Mouse (Mus musculus) common myeloid progenitor, adult 5-6 weeks (primary cell): ENCODE data around the gene Paqr6. TPM values are rescaled to one million over a fixed set of nuclear protein-coding genes. Genes with fewer than 3 reads are reported as not detected.

ENCODE experiments used
- ATAC-seq: replicated peaks from 2 replicates; pipeline ENCODE4 v1.8.0; 2016; ENCODE audit warnings: low read depth, mild to moderate bottlenecking, moderate TSS enrichment, inconsistent platforms; ENCODE audit not compliant: poor library complexity, severe bottlenecking
- total RNA-seq: library from RNA; stranded (forward); fragments of 200-1000, 187-1606 nt; gene quantifications from 2 replicates; pipeline ENCODE4 v1.2.3, GENCODE M21; 2017

Gene Paqr6
- total RNA-seq, 1 experiment from 2014 or later, result not detected

GRCm38 (mm10) chr3:88408953-88409352 lies 44.6 kb downstream of the Paqr6 start:
- no peak for ATAC-seq

- ATAC-seq, result peak; percentile 93
Measured at GRCm38 (mm10) chr3:88409741-88410644, 45.6 kb downstream of the Paqr6 start, which contains the start of gene Pmf1. Gene Pmf1, minus strand, starts transcription at chr3:88410331.

DNA sequence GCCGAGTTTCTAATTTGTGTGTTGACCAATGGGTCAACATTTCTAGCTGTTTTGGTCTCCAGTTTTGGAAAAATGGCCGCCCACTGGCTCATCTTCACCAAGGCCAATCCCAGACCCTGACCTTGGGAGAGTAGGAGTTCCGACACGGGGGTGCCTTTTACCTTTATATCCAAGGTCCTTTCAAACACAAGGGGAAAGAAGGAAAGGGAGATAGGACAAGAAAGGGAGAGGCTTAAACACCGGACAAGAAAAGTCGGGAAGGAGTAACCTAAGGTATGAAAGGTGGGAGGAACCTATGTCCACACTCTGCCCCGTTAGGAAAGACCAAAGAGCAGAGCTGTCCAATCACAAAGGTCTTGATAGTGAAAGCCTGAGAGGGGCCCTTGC lies 46.3 kb downstream of the Paqr6 start:
- ATAC-seq, result no peak

GRCm38 (mm10) chr3:88411681-88412080 lies 47.3 kb downstream of the Paqr6 start:
- no peak for ATAC-seq

- ATAC-seq, result no peak
Measured at GRCm38 (mm10) chr3:88412636-88413035, 48.3 kb downstream of the Paqr6 start.

DNA sequence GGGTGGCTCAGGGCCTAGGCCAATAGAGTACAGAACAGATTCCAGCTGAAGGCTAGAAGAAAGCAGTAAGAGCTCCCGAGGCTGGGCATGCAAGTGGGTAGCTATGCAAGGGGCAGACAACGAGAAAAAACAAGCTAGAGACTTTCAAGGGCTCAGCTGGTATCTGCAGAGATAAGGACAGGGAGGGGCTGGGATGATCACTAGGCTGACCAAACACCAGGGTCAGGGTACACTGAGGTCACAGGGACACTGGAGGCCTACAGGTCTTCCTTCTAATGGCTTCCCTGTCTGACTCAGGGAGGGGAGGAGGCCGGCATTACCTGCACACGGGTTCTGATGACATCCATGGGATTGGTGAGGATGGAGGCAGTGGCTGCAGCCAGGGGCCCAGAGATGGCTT lies 51.3 kb downstream of the Paqr6 start:
- ATAC-seq, result no peak

DNA sequence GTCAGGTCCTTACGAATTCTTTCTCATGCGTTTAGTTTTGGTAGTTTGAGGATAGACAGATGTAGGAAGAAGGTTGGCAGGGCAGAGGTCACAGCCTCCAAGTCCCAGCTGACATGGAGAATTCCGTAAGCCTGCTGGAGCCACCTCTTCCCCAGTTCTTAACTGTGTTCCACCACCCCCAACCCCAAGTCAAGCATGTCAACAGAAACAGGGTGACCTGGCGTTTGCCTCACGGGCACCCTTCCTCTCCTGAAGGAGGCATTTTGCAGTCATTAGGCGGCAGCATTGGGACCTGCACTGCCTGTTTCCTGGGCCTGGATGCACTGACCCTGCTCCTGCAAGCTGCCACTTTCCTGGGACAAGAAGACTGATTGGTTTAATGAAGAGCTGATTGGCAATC lies 53.6 kb downstream of the Paqr6 start:
- ATAC-seq, result no peak

Other genes starting within 250 kb of the Paqr6 start
- gene Mef2d, start 222.2 kb upstream of the Paqr6 start, total RNA-seq, result 32.2 and 46.4 TPM in 2 replicates
- not detected in 2 replicates for gene Rhbg, start 109.9 kb upstream of the Paqr6 start, total RNA-seq
- not detected in 2 replicates for gene Gm38392, start 77.4 kb upstream of the Paqr6 start, total RNA-seq
- 2.6 and 2.8 TPM in 2 replicates for gene Tsacc, start 67.6 kb upstream of the Paqr6 start, total RNA-seq
- 331 and 375 TPM in 2 replicates for gene Cct3, start 67.5 kb upstream of the Paqr6 start, total RNA-seq
- 8.6 and 19.4 TPM in 2 replicates for gene Glmp, start 39.6 kb upstream of the Paqr6 start, total RNA-seq
- 6.7 TPM in 1 of 2 replicates, not detected in the other for gene Tmem79, start 28.4 kb upstream of the Paqr6 start, total RNA-seq
- gene Smg5, start 28.3 kb upstream of the Paqr6 start, total RNA-seq, result 48.9 and 61.2 TPM in 2 replicates
- not detected in 2 replicates for gene Bglap3, start 8.2 kb downstream of the Paqr6 start, total RNA-seq
- not detected in 2 replicates for gene Bglap2, start 14.1 kb downstream of the Paqr6 start, total RNA-seq
- not detected in 2 replicates for gene Bglap, start 19.9 kb downstream of the Paqr6 start, total RNA-seq
- gene Pmf1, start 45.7 kb downstream of the Paqr6 start, total RNA-seq, result 88.3 and 107 TPM in 2 replicates
- gene Slc25a44, start 60.6 kb downstream of the Paqr6 start, total RNA-seq, result 16.8 and 17.1 TPM in 2 replicates
- 2.5 and 4.7 TPM in 2 replicates for gene Sema4a, start 96.6 kb downstream of the Paqr6 start, total RNA-seq
- gene Lmna, start 145.4 kb downstream of the Paqr6 start, total RNA-seq, result 19.3 and 25.6 TPM in 2 replicates
- gene Mex3a, start 167.8 kb downstream of the Paqr6 start, total RNA-seq, result 7.2 and 9.6 TPM in 2 replicates
- not detected in 2 replicates for gene Rab25, start 183.7 kb downstream of the Paqr6 start, total RNA-seq
- 47.2 and 56.0 TPM in 2 replicates for gene Lamtor2, start 188.5 kb downstream of the Paqr6 start, total RNA-seq
- gene Ubqln4, start 189.2 kb downstream of the Paqr6 start, total RNA-seq, result 47.1 and 48.5 TPM in 2 replicates
- 144 and 157 TPM in 2 replicates for gene Ssr2, start 211.3 kb downstream of the Paqr6 start, total RNA-seq
- 92.2 and 93.1 TPM in 2 replicates for gene Arhgef2, start 241.4 kb downstream of the Paqr6 start, total RNA-seq